Mouse (Mus musculus): ENCODE results near the gene Kcnh5. TPM values are rescaled to one million over a fixed set of nuclear protein-coding genes. Genes with fewer than 3 reads are reported as not detected.

Gene Kcnh5
- total and polyA plus RNA-seq, 2 experiments: not detected

- Histone ChIP-seq H3K4me3 (ENCODE audit: insufficient read depth, low read depth, low read length) (no peak overlapping the region), H3K27me3 (ENCODE audit: control insufficient read depth, insufficient read depth, low read length) (no peaks in the 10 kb centered on the region), H3K9ac (ENCODE audit: low read depth, low read length) (no peak overlapping the region), H3K27ac (replicated peaks; ENCODE audit: insufficient read depth, low read depth, low read length) (no peak overlapping the region), H3K4me1 (ENCODE audit: control insufficient read depth, insufficient read depth, low read length) (no peaks in the 10 kb centered on the region), H3K36me3 (ENCODE audit: control insufficient read depth, insufficient read depth, low read length) (no peaks in the 10 kb centered on the region), H3K79me2 (ENCODE audit: control insufficient read depth, insufficient read depth, low read length) (no peaks in the 10 kb centered on the region)
- WGBS: 68% methylated on average over 9 of the region's 9 CpGs
- DNase-seq (ENCODE audit: extremely low read depth, low read depth, low spot score): peak; percentile 8
- TF ChIP-seq CTCF (IDR thresholded peaks at IDR 0.05; ENCODE audit: low read depth, low read length): no peak
- no peak for TF ChIP-seq POLR2A (IDR thresholded peaks at IDR 0.05; ENCODE audit: extremely low read depth, insufficient read depth, low read length)
Observed at GRCm38 (mm10) chr12:74951124-74952115, 225.7 kb downstream of the Kcnh5 start.

GRCm38 (mm10) chr12:74901331-74901730 is 275.8 kb downstream of the Kcnh5 start:
- H3K36me3 ChIP-seq (ENCODE audit: control insufficient read depth, insufficient read depth, low read length): no peaks in the 10 kb centered on the region
- H3K9ac ChIP-seq (ENCODE audit: low read depth, low read length): no peak overlapping the region
- H3K27ac ChIP-seq (replicated peaks; ENCODE audit: insufficient read depth, low read depth, low read length): no peak overlapping the region
- no peaks in the 10 kb centered on the region for H3K4me1 ChIP-seq (ENCODE audit: control insufficient read depth, insufficient read depth, low read length)
- no peaks in the 10 kb centered on the region for H3K27me3 ChIP-seq (ENCODE audit: control insufficient read depth, insufficient read depth, low read length)
- no peaks in the 10 kb centered on the region for H3K79me2 ChIP-seq (ENCODE audit: control insufficient read depth, insufficient read depth, low read length)
- no peak overlapping the region for H3K4me3 ChIP-seq (ENCODE audit: insufficient read depth, low read depth, low read length)
- 80% methylated on average over 6 of the region's 6 CpGs for WGBS
- DNase-seq (ENCODE audit: extremely low read depth, low read depth, low spot score): no peak
- TF ChIP-seq CTCF (IDR thresholded peaks at IDR 0.05; ENCODE audit: low read depth, low read length): no peak
- no peak for TF ChIP-seq POLR2A (IDR thresholded peaks at IDR 0.05; ENCODE audit: extremely low read depth, insufficient read depth, low read length)

GRCm38 (mm10) chr12:74900777-74901176 is 276.4 kb downstream of the Kcnh5 start:
- no peaks in the 10 kb centered on the region for H3K27me3 ChIP-seq (ENCODE audit: control insufficient read depth, insufficient read depth, low read length)
- no peak overlapping the region for H3K4me3 ChIP-seq (ENCODE audit: insufficient read depth, low read depth, low read length)
- no peaks in the 10 kb centered on the region for H3K79me2 ChIP-seq (ENCODE audit: control insufficient read depth, insufficient read depth, low read length)
- TF ChIP-seq CTCF (IDR thresholded peaks at IDR 0.05; ENCODE audit: low read depth, low read length) (no peak), POLR2A (IDR thresholded peaks at IDR 0.05; ENCODE audit: extremely low read depth, insufficient read depth, low read length) (no peak)
- no peak for DNase-seq (ENCODE audit: extremely low read depth, low read depth, low spot score)
- H3K4me1 ChIP-seq (ENCODE audit: control insufficient read depth, insufficient read depth, low read length): no peaks in the 10 kb centered on the region
- H3K9ac ChIP-seq (ENCODE audit: low read depth, low read length): no peak overlapping the region
- H3K27ac ChIP-seq (replicated peaks; ENCODE audit: insufficient read depth, low read depth, low read length): no peak overlapping the region
- no peaks in the 10 kb centered on the region for H3K36me3 ChIP-seq (ENCODE audit: control insufficient read depth, insufficient read depth, low read length)

- H3K27me3 ChIP-seq (ENCODE audit: control insufficient read depth, insufficient read depth, low read length): no peaks in the 10 kb centered on the region
- no peak overlapping the region for H3K27ac ChIP-seq (replicated peaks; ENCODE audit: insufficient read depth, low read depth, low read length)
- no peaks in the 10 kb centered on the region for H3K36me3 ChIP-seq (ENCODE audit: control insufficient read depth, insufficient read depth, low read length)
- no peak overlapping the region for H3K9ac ChIP-seq (ENCODE audit: low read depth, low read length)
- H3K4me1 ChIP-seq (ENCODE audit: control insufficient read depth, insufficient read depth, low read length): no peaks in the 10 kb centered on the region
- no peak for DNase-seq (ENCODE audit: extremely low read depth, low read depth, low spot score)
- TF ChIP-seq CTCF (IDR thresholded peaks at IDR 0.05; ENCODE audit: low read depth, low read length) (no peak), POLR2A (IDR thresholded peaks at IDR 0.05; ENCODE audit: extremely low read depth, insufficient read depth, low read length) (no peak)
- 85% methylated on average over 4 of the region's 4 CpGs for WGBS
- no peak overlapping the region for H3K4me3 ChIP-seq (ENCODE audit: insufficient read depth, low read depth, low read length)
- H3K79me2 ChIP-seq (ENCODE audit: control insufficient read depth, insufficient read depth, low read length): no peaks in the 10 kb centered on the region
Observed at GRCm38 (mm10) chr12:74899055-74899454, 278.1 kb downstream of the Kcnh5 start.

GRCm38 (mm10) chr12:74898211-74898610 is 278.9 kb downstream of the Kcnh5 start:
- Histone ChIP-seq H3K4me1 (ENCODE audit: control insufficient read depth, insufficient read depth, low read length) (no peaks in the 10 kb centered on the region), H3K9ac (ENCODE audit: low read depth, low read length) (no peak overlapping the region), H3K36me3 (ENCODE audit: control insufficient read depth, insufficient read depth, low read length) (no peaks in the 10 kb centered on the region), H3K79me2 (ENCODE audit: control insufficient read depth, insufficient read depth, low read length) (no peaks in the 10 kb centered on the region), H3K27me3 (ENCODE audit: control insufficient read depth, insufficient read depth, low read length) (no peaks in the 10 kb centered on the region), H3K27ac (replicated peaks; ENCODE audit: insufficient read depth, low read depth, low read length) (no peak overlapping the region), H3K4me3 (ENCODE audit: insufficient read depth, low read depth, low read length) (no peak overlapping the region)
- TF ChIP-seq POLR2A (IDR thresholded peaks at IDR 0.05; ENCODE audit: extremely low read depth, insufficient read depth, low read length) (no peak), CTCF (IDR thresholded peaks at IDR 0.05; ENCODE audit: low read depth, low read length) (no peak)
- DNase-seq (ENCODE audit: extremely low read depth, low read depth, low spot score): no peak
- WGBS: 91% methylated on average over 9 of the region's 9 CpGs

- Histone ChIP-seq H3K79me2 (ENCODE audit: control insufficient read depth, insufficient read depth, low read length) (no peaks in the 10 kb centered on the region), H3K27ac (replicated peaks; ENCODE audit: insufficient read depth, low read depth, low read length) (no peak overlapping the region), H3K9ac (ENCODE audit: low read depth, low read length) (no peak overlapping the region), H3K36me3 (ENCODE audit: control insufficient read depth, insufficient read depth, low read length) (no peaks in the 10 kb centered on the region), H3K27me3 (ENCODE audit: control insufficient read depth, insufficient read depth, low read length) (no peaks in the 10 kb centered on the region), H3K4me3 (ENCODE audit: insufficient read depth, low read depth, low read length) (no peak overlapping the region), H3K4me1 (ENCODE audit: control insufficient read depth, insufficient read depth, low read length) (no peaks in the 10 kb centered on the region)
- no peak for TF ChIP-seq POLR2A (IDR thresholded peaks at IDR 0.05; ENCODE audit: extremely low read depth, insufficient read depth, low read length)
- TF ChIP-seq CTCF (IDR thresholded peaks at IDR 0.05; ENCODE audit: low read depth, low read length): no peak
- DNase-seq (ENCODE audit: extremely low read depth, low read depth, low spot score): no peak
- 74% methylated on average over 11 of the region's 11 CpGs for WGBS
Observed at GRCm38 (mm10) chr12:74894870-74895423, 282.2 kb downstream of the Kcnh5 start.
